Mouse (Mus musculus) neutrophil, adult 65 days (primary cell): ENCODE measurements around the gene Wfdc12. TPM values are rescaled to one million over a fixed set of nuclear protein-coding genes. Genes with fewer than 3 reads are reported as not detected.

ENCODE experiments used
- total RNA-seq: library from RNA; stranded (reverse); gene quantifications from 2 replicates; pipeline ENCODE4 v1.2.4, GENCODE M21; 2023

Wfdc12 gene
- total RNA-seq, result not detected in 2 replicates

GRCm38 (mm10) chr2:164190576-164190975 is at the start of gene Wfdc12:
Wfdc12 (minus strand) TSS chr2:164190608.

GRCm38 (mm10) chr2:164238366-164238765 is 48.0 kb upstream of the Wfdc12 start, which contains the start of gene Svs2:
Svs2 (minus strand) TSS chr2:164238466.

GRCm38 (mm10) chr2:164221522-164221921 is 31.1 kb upstream of the Wfdc12 start, which contains the start of gene Wfdc15b:
Wfdc15b (minus strand) TSS chr2:164221660.

GRCm38 (mm10) chr2:164199626-164200327 is 9.4 kb upstream of the Wfdc12 start, which contains the start of gene Wfdc15a:
Wfdc15a (minus strand) TSS chr2:164200130.

GRCm38 (mm10) chr2:164182692-164183255 is 7.6 kb downstream of the Wfdc12 start, which contains the start of gene Wfdc5:
Wfdc5 (minus strand) TSS chr2:164182742.

GRCm38 (mm10) chr2:164170902-164171301 is 19.5 kb downstream of the Wfdc12 start, which contains the start of gene Kcns1:
Kcns1 (minus strand) TSS chr2:164171113.

Other genes with a start within 250 kb of the Wfdc12 start
- gene Ywhab, start 195.6 kb downstream of the Wfdc12 start, total RNA-seq, result 143 and 153 TPM in 2 replicates
- gene Pabpc1l, start 165.2 kb downstream of the Wfdc12 start, total RNA-seq, result 17.3 and 24.3 TPM in 2 replicates
- 146 and 165 TPM in 2 replicates for gene Stk4, start 120.3 kb downstream of the Wfdc12 start, total RNA-seq
- gene Tomm34, start 119.4 kb downstream of the Wfdc12 start, total RNA-seq, result 38.4 and 51.3 TPM in 2 replicates
- gene Kcns1, start 19.5 kb downstream of the Wfdc12 start, total RNA-seq, result not detected in 2 replicates
- not detected in 2 replicates for gene Wfdc5, start 7.9 kb downstream of the Wfdc12 start, total RNA-seq
- gene Wfdc15a, start 9.5 kb upstream of the Wfdc12 start, total RNA-seq, result not detected in 2 replicates
- not detected in 2 replicates for gene Wfdc15b, start 31.1 kb upstream of the Wfdc12 start, total RNA-seq
- gene Svs2, start 47.9 kb upstream of the Wfdc12 start, total RNA-seq, result not detected in 2 replicates
- gene Svs3b, start 66.0 kb upstream of the Wfdc12 start, total RNA-seq, result not detected in 2 replicates
- gene Svs4, start 87.9 kb upstream of the Wfdc12 start, total RNA-seq, result not detected in 2 replicates
- gene Svs3a, start 98.7 kb upstream of the Wfdc12 start, total RNA-seq, result not detected in 2 replicates
- gene Svs6, start 126.1 kb upstream of the Wfdc12 start, total RNA-seq, result not detected in 2 replicates
- not detected in 2 replicates for gene Svs5, start 142.1 kb upstream of the Wfdc12 start, total RNA-seq
- gene Slpi, start 198.5 kb upstream of the Wfdc12 start, total RNA-seq, result 705 and 906 TPM in 2 replicates
- gene Rbpjl, start 212.5 kb upstream of the Wfdc12 start, total RNA-seq, result not detected in 2 replicates
- gene Matn4, start 214.6 kb upstream of the Wfdc12 start, total RNA-seq, result not detected in 2 replicates